Mouse (Mus musculus): ENCODE data around the gene Gadd45b. TPM values are rescaled to one million over a fixed set of nuclear protein-coding genes. Genes with fewer than 3 reads are reported as not detected.
A peak's percentile ranks its signal among the peaks of the same experiment; 100 is the strongest.

Gadd45b gene
- total and polyA plus RNA-seq, 2 experiments from 2014 or later, result 22.3 to 26.8 TPM

DNA sequence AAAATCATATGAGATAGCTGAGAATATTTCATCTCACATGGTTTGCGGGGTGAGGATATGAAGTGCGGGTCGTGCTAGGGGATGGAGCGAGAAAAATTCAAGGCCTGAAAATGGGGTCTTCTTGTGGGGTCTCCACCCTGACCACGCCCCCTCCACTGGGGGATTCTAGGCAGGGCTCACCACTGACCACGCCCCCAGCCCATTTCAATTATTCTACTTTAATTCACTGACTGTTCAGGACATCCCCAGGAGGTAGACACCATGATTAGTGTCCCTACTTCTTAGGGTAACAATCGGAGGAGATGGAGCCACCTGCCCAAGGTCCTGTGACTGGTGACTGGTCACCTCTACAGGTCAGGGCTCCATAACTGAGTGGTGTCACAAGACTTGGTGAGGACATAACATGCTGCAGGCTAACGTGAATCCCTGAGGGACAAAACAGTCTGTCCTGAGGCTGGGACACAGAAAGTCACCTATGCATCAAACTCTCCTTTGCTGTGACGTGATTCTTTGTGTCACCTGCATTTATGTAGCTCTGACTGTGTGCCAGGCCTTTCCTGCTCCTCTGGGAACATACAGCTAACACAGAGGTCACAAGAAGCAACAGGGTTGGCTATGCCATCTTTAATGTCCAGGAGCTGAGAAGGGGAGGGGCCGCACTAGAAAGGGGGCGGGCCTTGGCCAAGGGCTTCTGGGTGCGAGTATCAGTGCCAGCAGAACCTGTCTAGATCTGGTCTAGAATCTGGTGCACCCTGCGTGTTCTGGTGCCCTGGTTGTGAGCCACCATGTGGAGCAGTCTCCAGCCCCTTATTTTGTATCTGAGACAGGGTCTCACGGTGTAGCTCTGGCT, 4.5 kb downstream of the Gadd45b start:
- ATAC-seq (ENCODE audit: insufficient read depth, low read depth) (no peak), DNase-seq (ENCODE audit: low spot score) (no peak)
- Histone ChIP-seq H3K27ac (ENCODE audit: low read depth) (no peak overlapping the region), H3K4me1 (ENCODE audit: control insufficient read depth, insufficient read depth) (peaks cover 65% of the 10 kb centered on the region), H3K36me3 (replicated peaks; ENCODE audit: control insufficient read depth, insufficient read depth, low read length) (no peaks in the 10 kb centered on the region), H3K4me2 (ENCODE audit: low read depth, low read length) (no peak overlapping the region), H3K9me3 (replicated peaks; ENCODE audit: control insufficient read depth, low read length) (no peaks in the 10 kb centered on the region), H3K4me3 (ENCODE audit: low read depth, low read length) (no peak overlapping the region), H3K9ac (replicated peaks; ENCODE audit: low read depth, low read length) (no peak overlapping the region), H3K27me3 (ENCODE audit: control insufficient read depth, insufficient read depth, low read length) (no peaks in the 10 kb centered on the region)
- TF ChIP-seq EP300 (IDR thresholded peaks at IDR 0.05; ENCODE audit: low read depth), result no peak
- TF ChIP-seq CTCF (IDR thresholded peaks at IDR 0.05; ENCODE audit: low read depth), result no peak
- 63% methylated on average over 14 of the region's 14 CpGs for WGBS

DNA sequence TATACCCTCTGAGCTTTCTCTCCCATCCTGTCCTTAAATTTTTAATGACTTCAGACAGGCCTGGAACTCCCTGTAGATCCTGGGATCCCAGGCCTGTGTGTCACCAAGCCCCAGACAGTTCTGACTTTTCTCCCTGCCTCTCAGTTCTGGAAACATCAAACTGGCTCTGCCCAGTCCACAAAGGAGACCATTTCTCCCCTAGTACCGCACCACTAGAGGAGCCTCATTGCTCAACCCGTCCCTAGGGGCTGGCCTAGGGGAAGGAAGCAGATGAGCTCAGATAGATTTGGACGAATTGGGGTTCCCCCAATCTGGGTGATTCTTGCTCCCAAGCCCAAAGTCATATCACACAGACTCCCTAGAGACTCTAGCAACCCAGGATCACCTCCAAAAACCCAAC, 5.4 kb downstream of the Gadd45b start:
- no peaks in the 10 kb centered on the region for H3K9me3 ChIP-seq (replicated peaks; ENCODE audit: control insufficient read depth, low read length)
- H3K4me2 ChIP-seq (ENCODE audit: low read depth, low read length), result peak overlapping the region; percentile 72; the same call in 1 of the 2 replicates
- no peaks in the 10 kb centered on the region for H3K27me3 ChIP-seq (ENCODE audit: control insufficient read depth, insufficient read depth, low read length)
- H3K36me3 ChIP-seq (replicated peaks; ENCODE audit: control insufficient read depth, insufficient read depth, low read length), result no peaks in the 10 kb centered on the region
- no peak overlapping the region for H3K27ac ChIP-seq (ENCODE audit: low read depth)
- DNase-seq (ENCODE audit: low spot score) (no peak), ATAC-seq (ENCODE audit: insufficient read depth, low read depth) (no peak)
- no peak overlapping the region for H3K4me3 ChIP-seq (ENCODE audit: low read depth, low read length)
- TF ChIP-seq EP300 (IDR thresholded peaks at IDR 0.05; ENCODE audit: low read depth), result no peak
- TF ChIP-seq CTCF (IDR thresholded peaks at IDR 0.05; ENCODE audit: low read depth), result no peak
- no peak overlapping the region for H3K9ac ChIP-seq (replicated peaks; ENCODE audit: low read depth, low read length)
- H3K4me1 ChIP-seq (ENCODE audit: control insufficient read depth, insufficient read depth), result peaks cover 72% of the 10 kb centered on the region
- 41% methylated on average over 3 of the region's 3 CpGs for WGBS

DNA sequence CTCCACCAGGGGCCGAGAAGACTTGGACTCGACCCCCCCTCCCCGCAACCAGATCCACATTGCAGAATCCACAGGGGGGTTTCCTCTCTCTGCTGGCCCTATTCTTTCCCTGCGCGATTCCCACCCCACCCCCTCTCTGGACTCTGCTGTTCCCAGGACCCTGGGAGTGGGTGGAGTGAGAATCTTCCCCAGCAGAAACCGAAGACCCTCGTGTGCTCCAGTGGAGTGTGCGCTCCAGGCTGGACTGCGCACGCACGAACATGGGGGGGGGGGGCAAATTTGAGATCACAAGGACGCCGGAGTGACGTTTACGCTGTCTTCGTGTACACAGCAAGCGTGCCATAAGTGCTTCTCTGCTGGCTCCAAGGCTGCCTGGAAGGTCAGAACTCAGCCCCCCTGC, 5.8 kb downstream of the Gadd45b start:
- Histone ChIP-seq H3K27ac (ENCODE audit: low read depth) (0 out of 2 replicates have a peak overlapping the region, but pooled peaks have one; percentile 40), H3K4me1 (ENCODE audit: control insufficient read depth, insufficient read depth) (peaks cover 76% of the 10 kb centered on the region), H3K27me3 (ENCODE audit: control insufficient read depth, insufficient read depth, low read length) (no peaks in the 10 kb centered on the region), H3K4me3 (ENCODE audit: low read depth, low read length) (no peak overlapping the region), H3K9me3 (replicated peaks; ENCODE audit: control insufficient read depth, low read length) (no peaks in the 10 kb centered on the region), H3K9ac (replicated peaks; ENCODE audit: low read depth, low read length) (no peak overlapping the region), H3K4me2 (ENCODE audit: low read depth, low read length) (peak overlapping the region; percentile 72), H3K36me3 (replicated peaks; ENCODE audit: control insufficient read depth, insufficient read depth, low read length) (no peaks in the 10 kb centered on the region)
- DNase-seq (ENCODE audit: low spot score), result no peak
- WGBS, result 13% methylated on average over 17 of the region's 17 CpGs
- TF ChIP-seq CTCF (IDR thresholded peaks at IDR 0.05; ENCODE audit: low read depth) (no peak), EP300 (IDR thresholded peaks at IDR 0.05; ENCODE audit: low read depth) (no peak)
- ATAC-seq (ENCODE audit: insufficient read depth, low read depth), result no peak

DNA sequence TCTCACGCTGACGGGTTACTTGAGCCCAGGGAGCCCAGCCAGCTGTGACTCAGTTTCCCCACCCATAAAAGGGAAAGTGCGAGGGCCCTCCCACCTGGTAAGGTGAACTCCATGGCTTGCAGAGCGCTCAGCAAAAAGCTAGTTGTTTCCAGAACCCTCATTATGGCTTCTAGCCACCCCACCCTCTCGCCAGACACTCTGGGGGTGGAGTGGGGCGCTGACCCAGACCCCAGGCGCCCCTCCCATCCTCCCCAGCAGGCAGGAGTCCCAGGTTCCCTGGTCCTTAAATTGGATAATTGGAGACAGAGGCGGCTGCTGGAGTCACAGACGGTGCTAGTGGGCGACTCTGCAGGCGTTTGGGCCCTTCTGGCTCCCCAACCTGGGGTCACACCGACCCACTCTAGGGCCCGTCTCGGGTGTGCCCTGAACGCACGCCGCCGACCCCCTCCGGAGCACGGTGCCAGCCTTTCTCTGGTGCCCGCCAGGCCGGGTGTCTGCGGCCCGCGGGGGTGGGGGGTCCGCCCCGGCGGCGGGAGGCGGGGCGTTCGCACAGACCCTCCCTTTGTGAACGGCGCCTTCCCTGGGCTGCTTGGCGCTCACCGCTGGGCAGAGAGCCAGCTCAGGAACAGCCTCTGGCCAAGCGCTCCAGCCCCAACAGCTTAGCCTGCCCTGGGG, 6.4 kb downstream of the Gadd45b start:
- 3% methylated on average over 37 of the region's 37 CpGs for WGBS
- DNase-seq (ENCODE audit: low spot score) (peak; percentile 51), ATAC-seq (ENCODE audit: insufficient read depth, low read depth) (no peak)

DNA sequence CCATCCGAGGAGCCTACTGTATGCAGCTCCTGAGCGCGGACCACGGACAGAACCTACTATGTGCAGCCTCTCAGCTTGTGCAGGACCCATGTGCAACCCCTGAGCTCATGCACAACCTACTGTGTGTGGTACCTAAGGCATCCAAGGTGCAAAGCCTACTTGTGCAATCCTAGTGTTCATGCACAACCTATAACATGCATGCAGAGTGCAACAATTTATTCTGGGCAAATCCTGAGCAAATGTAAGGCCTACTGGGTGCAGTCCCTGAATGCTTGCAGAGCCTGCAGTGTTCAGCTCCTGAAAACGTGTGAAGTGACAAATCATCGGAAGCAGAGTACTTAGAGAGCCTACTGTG, 6.9 kb downstream of the Gadd45b start:
- Histone ChIP-seq H3K9me3 (replicated peaks; ENCODE audit: control insufficient read depth, low read length) (no peaks in the 10 kb centered on the region), H3K4me3 (ENCODE audit: low read depth, low read length) (peak overlapping the region; percentile 43; the same call in 1 of the 2 replicates), H3K27me3 (ENCODE audit: control insufficient read depth, insufficient read depth, low read length) (no peaks in the 10 kb centered on the region), H3K4me1 (ENCODE audit: control insufficient read depth, insufficient read depth) (peaks cover 82% of the 10 kb centered on the region), H3K4me2 (ENCODE audit: low read depth, low read length) (peak overlapping the region; percentile 72), H3K9ac (replicated peaks; ENCODE audit: low read depth, low read length) (no peak overlapping the region; the same call in 1 of the 2 replicates), H3K36me3 (replicated peaks; ENCODE audit: control insufficient read depth, insufficient read depth, low read length) (no peaks in the 10 kb centered on the region), H3K27ac (ENCODE audit: low read depth) (0 out of 2 replicates have a peak overlapping the region, but pooled peaks have one; percentile 40)
- 15% methylated on average over 6 of the region's 6 CpGs for WGBS
- DNase-seq (ENCODE audit: low spot score) (no peak), ATAC-seq (ENCODE audit: insufficient read depth, low read depth) (no peak)
- no peak for TF ChIP-seq EP300 (IDR thresholded peaks at IDR 0.05; ENCODE audit: low read depth)
- TF ChIP-seq CTCF (IDR thresholded peaks at IDR 0.05; ENCODE audit: low read depth), result no peak

More for the DNA sequence above, 6.4 kb downstream of the Gadd45b start:
- peak overlapping the region; percentile 43 for H3K4me3 ChIP-seq (ENCODE audit: low read depth, low read length)
- TF ChIP-seq CTCF (IDR thresholded peaks at IDR 0.05; ENCODE audit: low read depth) (no peak), EP300 (IDR thresholded peaks at IDR 0.05; ENCODE audit: low read depth) (no peak)
- 0 out of 2 replicates have a peak overlapping the region, but pooled peaks have one; percentile 40 for H3K27ac ChIP-seq (ENCODE audit: low read depth)
- peak overlapping the region; percentile 72 for H3K4me2 ChIP-seq (ENCODE audit: low read depth, low read length)
- H3K36me3 ChIP-seq (replicated peaks; ENCODE audit: control insufficient read depth, insufficient read depth, low read length), result no peaks in the 10 kb centered on the region
- peak overlapping the region; percentile 52; the same call in 1 of the 2 replicates for H3K9ac ChIP-seq (replicated peaks; ENCODE audit: low read depth, low read length)
- no peaks in the 10 kb centered on the region for H3K27me3 ChIP-seq (ENCODE audit: control insufficient read depth, insufficient read depth, low read length)
- no peaks in the 10 kb centered on the region for H3K9me3 ChIP-seq (replicated peaks; ENCODE audit: control insufficient read depth, low read length)
- H3K4me1 ChIP-seq (ENCODE audit: control insufficient read depth, insufficient read depth), result peaks cover 82% of the 10 kb centered on the region

Data from heart, postnatal 0 days (tissue).